Mouse (Mus musculus) CH12.LX (cell line): ENCODE data around the gene Pop5.

Source experiments
- BHLHE40 ChIP-seq: IDR thresholded peaks from 2 replicates; pipeline ENCODE4 v1.6.1; 2011; ENCODE audit warnings: mild to moderate bottlenecking, low read depth, low read length, improper control_type of control experiment
- CTCF ChIP-seq, 2 experiments: IDR thresholded peaks in 1 of 2; conservative IDR thresholded peaks in 1 of 2; 2 replicates each; pipeline ENCODE4 v1.5.1; 2011 to 2012; ENCODE audit warnings: low read depth in 2 of 2, low read length in 2 of 2, improper control_type of control experiment in 1 of 2, inconsistent platforms in 1 of 2, mild to moderate bottlenecking in 1 of 2, moderate library complexity in 1 of 2
- EP300 ChIP-seq: IDR thresholded peaks from 2 replicates; pipeline ENCODE4 v1.6.1; 2011; ENCODE audit warnings: low read length, improper control_type of control experiment
- HCFC1 ChIP-seq: IDR thresholded peaks from 2 replicates; pipeline ENCODE4 v1.6.1; 2012; ENCODE audit warnings: low read depth, mild to moderate bottlenecking, inconsistent platforms, low read length, improper control_type of control experiment
- MAX ChIP-seq: IDR thresholded peaks from 2 replicates; pipeline ENCODE4 v1.6.1; 2011; ENCODE audit warnings: low read length, improper control_type of control experiment
- MEF2A ChIP-seq: IDR thresholded peaks from 2 replicates; pipeline ENCODE4 v1.6.1; 2014; ENCODE audit warnings: low read depth, mild to moderate bottlenecking, inconsistent platforms, low read length, improper control_type of control experiment, borderline replicate concordance
- PAX5 ChIP-seq: IDR thresholded peaks from 2 replicates; pipeline ENCODE4 v1.6.1; 2012; ENCODE audit warnings: low read length, inconsistent platforms, mixed read lengths
- POLR2A ChIP-seq: IDR thresholded peaks from 2 replicates; pipeline ENCODE4 v1.6.1; 2011; ENCODE audit warnings: low read depth, mild to moderate bottlenecking, improper control_type of control experiment, low read length
- RCOR1 ChIP-seq: conservative IDR thresholded peaks from 2 replicates; pipeline ENCODE4 v1.6.1; 2012; ENCODE audit warnings: low read depth, mild to moderate bottlenecking, inconsistent platforms, low read length, improper control_type of control experiment
- SMC3 ChIP-seq: IDR thresholded peaks from 2 replicates; pipeline ENCODE4 v1.6.1; 2011; ENCODE audit warnings: low read depth, low read length, improper control_type of control experiment
- UBTF ChIP-seq: IDR thresholded peaks from 2 replicates; pipeline ENCODE4 v1.6.1; 2012; ENCODE audit warnings: low read depth, mild to moderate bottlenecking, inconsistent platforms, low read length, improper control_type of control experiment, moderate library complexity
- USF1 ChIP-seq: IDR thresholded peaks from 2 replicates; pipeline ENCODE4 v1.6.1; 2014; ENCODE audit warnings: low read depth, mild to moderate bottlenecking, inconsistent platforms, low read length, improper control_type of control experiment
- ZKSCAN1 ChIP-seq: IDR thresholded peaks from 2 replicates; pipeline ENCODE4 v1.6.1; 2012; ENCODE audit warnings: low read depth, inconsistent platforms, low read length, improper control_type of control experiment, borderline replicate concordance
- ZNF384 ChIP-seq: IDR thresholded peaks from 2 replicates; pipeline ENCODE4 v1.6.1; 2012; ENCODE audit warnings: low read depth, low read length, improper control_type of control experiment, inconsistent platforms

DNA sequence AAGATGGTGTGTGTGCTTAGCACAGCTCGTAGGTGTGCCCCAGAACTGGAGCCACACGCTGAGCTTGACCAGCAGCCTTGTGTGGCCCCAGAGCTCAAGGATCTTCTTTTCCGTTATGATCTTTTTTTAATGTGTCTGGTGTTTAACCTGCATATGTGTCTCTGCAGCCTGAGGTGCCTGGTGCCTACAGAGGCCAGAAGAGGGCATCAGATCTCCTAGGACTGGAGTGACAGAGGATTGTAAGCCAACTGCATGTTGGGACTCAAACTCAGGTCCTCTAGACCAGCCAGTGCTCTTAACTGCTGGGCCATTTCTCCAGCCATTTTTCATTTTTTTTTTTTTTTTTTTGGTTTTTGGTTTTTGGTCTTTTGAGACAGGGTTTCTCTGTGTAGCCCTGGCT is 49.1 kb downstream of the Pop5 start:
- TF ChIP-seq ZKSCAN1, result no peak
- no peak for TF ChIP-seq POLR2A
- no peak for TF ChIP-seq MEF2A
- peak in 1 of 2 experiments; percentile 57; a peak in 2 of 4 replicates for TF ChIP-seq CTCF (conservative IDR thresholded peaks at IDR 0.05 in 1 of 2, IDR thresholded peaks at IDR 0.05 in 1 of 2; ENCODE audit: low read depth in 2 of 2, low read length in 2 of 2)
- TF ChIP-seq UBTF, result no peak
- TF ChIP-seq EP300, result no peak
- no peak for TF ChIP-seq HCFC1
- no peak for TF ChIP-seq RCOR1
- TF ChIP-seq BHLHE40, result no peak
- no peak for TF ChIP-seq MAX
- no peak for TF ChIP-seq PAX5
- TF ChIP-seq SMC3, result peak; percentile 46
- TF ChIP-seq ZNF384, result no peak
- TF ChIP-seq USF1, result no peak
